Mouse (Mus musculus): ENCODE data around the gene Cep126. TPM values are rescaled to one million over a fixed set of nuclear protein-coding genes. Genes with fewer than 3 reads are reported as not detected.

Cep126 gene
- 1.0 and 1.4 TPM in 2 replicates for polyA plus RNA-seq (2012; rRNA removed; ENCODE audit: low replicate concordance)

GRCm38 (mm10) chr9:8134117-8134574 is at the start of gene Cep126:
Gene Cep126, minus strand, starts transcription at chr9:8134294.

GRCm38 (mm10) chr9:8042338-8043043 is 91.6 kb downstream of the Cep126 start, which contains the start of gene Cfap300:
Gene Cfap300, minus strand, starts transcription at chr9:8042823.

Other genes starting within 250 kb of the Cep126 start
- gene Yap1, start 129.7 kb downstream of the Cep126 start, polyA plus RNA-seq (2012; rRNA removed; ENCODE audit: low replicate concordance): 36.4 and 55.3 TPM in 2 replicates
- 1.1 and 2.4 TPM in 2 replicates for gene Cfap300, start 91.5 kb downstream of the Cep126 start, polyA plus RNA-seq (2012; rRNA removed; ENCODE audit: low replicate concordance)

Data from mammary gland, adult 2 months (tissue).